Mouse (Mus musculus): Measurements from ENCODE around the gene Cetn4.

The Cetn4 gene

GRCm38 (mm10) chr3:37299470-37299869 lies 13.0 kb downstream of the Cetn4 start:
- no peak for DNase-seq

DNA sequence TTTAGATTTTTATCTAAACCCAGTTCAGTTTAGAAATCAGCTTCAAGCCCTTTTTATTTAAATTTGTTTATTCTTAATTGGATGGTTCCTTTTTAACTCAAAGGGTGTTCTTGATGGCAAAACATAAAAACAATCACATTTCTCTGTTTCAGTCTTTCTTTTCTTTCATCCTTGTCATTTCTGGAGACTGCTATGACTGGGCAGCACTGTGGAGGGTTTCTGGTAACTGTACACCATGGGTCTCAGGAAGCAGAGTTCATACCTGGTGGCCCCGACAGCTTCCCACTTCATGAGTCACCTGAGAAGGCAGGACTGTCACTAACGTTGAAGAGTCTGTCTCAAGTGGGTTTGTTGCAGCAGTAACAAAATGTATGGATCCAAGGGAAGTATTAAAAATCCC lies 19.9 kb downstream of the Cetn4 start:
- DNase-seq, result no peak

GRCm38 (mm10) chr3:37291929-37292328 lies 20.6 kb downstream of the Cetn4 start:
- DNase-seq, result no peak

GRCm38 (mm10) chr3:37290881-37291541 lies 21.5 kb downstream of the Cetn4 start:
- no peak for DNase-seq

DNA sequence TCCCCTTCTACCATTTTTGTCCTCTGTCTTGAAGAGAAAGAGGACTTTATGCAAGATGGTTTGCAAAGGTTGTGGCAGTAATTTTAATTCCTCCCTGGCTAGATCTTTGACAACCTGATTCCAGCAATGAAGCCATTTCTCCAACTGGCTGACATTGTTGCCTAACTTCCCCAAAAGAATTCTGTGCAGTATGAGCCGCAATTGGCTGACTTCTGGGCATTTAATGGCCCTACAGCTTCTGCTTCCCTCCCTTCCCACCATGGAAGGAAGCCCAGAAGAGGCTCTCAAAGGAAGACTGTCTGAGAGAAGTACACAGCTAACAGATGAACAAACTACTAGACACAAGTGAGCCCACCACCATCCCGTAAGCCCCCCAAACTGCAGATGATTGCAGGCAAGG lies 23.3 kb downstream of the Cetn4 start:
- DNase-seq, result no peak

DNA sequence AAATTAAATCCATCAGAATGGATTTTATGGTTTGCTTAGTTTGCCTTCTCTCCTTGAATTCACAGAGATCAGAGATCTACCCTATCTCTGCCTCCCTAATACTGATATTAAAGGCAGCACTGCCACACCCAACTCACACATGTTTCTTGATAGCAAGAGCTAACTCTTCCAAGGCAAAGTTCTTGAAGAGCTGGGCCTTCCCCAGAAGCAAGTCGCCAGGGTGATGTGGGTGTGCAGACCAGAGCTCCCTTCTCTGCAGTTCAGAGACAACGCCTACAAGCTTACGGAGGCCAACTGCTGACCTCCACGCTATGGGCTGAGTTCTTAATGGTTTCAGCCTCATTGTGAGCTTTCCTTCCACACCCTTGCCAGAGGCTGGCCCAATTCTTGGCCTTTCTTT lies 29.3 kb downstream of the Cetn4 start:
- no peak for DNase-seq

- no peak for DNase-seq
Measured at GRCm38 (mm10) chr3:37282299-37282922, 30.1 kb downstream of the Cetn4 start.

DNA sequence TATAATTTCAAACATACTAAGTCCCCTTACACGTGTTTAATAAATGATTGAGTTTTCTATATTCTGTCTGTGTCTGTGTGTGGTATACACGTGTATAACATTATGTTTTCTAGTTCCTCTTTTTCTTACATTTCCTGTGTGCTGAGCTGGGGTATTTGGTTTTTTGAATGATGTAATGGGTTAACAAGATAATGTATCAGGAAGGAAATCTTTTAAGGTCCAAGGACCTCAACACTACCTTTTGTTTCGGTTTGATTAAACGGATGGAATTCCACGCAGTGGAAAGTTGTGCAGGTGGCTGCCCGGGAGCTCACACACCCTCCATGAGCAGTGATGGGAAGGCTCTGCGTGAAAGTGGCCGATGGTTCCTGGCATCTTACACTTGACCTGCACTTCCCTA lies 31.6 kb downstream of the Cetn4 start:
- DNase-seq, result no peak

- no peak for DNase-seq
Measured at GRCm38 (mm10) chr3:37280221-37280620, 32.3 kb downstream of the Cetn4 start.

DNA sequence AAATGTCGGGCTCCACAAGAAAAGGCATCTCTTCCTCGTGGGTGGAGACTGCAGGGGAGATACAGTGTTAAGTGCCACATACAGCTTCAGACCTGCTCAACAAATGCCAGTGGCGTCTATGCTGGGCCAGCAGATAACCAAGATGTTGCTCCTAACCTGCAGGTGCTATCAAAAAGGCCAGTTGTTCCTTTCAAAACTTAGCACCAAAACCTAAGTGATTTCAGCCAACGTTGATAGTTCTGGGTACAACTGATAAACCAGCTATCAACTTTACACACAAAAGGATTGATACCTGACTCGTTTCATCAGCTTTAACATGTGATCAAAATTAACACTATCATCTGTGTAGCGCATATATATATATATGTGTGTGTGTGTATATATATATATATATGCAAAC lies 37.8 kb downstream of the Cetn4 start:
- no peak for DNase-seq

- no peak for DNase-seq
Measured at GRCm38 (mm10) chr3:37273092-37273491, 39.4 kb downstream of the Cetn4 start.

DNA sequence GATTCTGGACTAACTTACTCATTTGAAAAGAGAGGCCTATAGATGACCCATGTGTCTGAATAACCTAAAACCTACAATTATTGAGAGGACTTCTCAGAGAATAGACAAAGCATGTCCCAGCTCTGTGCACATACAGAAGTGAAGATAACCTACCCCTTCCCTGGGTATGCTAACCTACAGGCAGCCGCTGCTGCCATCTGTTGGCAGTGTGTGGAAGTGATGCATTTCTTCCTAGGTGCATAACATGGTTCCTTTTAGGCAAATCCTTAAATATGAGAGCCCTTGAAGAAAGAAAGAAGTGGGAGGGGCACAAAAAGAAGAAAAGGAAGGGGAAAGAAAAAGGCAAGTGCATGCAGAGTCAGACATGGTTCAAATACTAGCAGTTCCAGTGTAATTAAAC lies 41.3 kb downstream of the Cetn4 start:
- peak; percentile 34 to 64 for DNase-seq

DNA sequence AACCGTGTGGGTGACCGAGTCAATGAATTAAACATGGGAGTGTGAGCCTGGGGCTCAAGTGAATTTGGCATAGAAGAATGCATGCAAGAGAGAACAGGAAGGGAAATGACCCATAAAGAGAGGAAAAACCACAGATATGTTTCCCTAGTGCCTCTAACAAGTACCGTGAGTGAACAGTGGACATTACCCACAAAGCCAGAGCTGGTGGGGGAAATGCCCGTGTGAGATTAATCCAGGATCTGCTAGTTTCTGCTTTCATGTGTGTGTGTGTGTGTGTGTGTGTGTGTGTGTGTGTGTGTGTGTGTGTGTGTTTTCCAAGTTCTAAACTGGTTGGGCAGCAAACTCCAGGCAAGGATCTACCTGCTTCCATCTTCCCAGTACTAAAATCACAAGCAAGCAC lies 42.6 kb downstream of the Cetn4 start:
- DNase-seq, result no peak

- no peak for DNase-seq
Measured at GRCm38 (mm10) chr3:37268338-37268737, 44.2 kb downstream of the Cetn4 start.

DNA sequence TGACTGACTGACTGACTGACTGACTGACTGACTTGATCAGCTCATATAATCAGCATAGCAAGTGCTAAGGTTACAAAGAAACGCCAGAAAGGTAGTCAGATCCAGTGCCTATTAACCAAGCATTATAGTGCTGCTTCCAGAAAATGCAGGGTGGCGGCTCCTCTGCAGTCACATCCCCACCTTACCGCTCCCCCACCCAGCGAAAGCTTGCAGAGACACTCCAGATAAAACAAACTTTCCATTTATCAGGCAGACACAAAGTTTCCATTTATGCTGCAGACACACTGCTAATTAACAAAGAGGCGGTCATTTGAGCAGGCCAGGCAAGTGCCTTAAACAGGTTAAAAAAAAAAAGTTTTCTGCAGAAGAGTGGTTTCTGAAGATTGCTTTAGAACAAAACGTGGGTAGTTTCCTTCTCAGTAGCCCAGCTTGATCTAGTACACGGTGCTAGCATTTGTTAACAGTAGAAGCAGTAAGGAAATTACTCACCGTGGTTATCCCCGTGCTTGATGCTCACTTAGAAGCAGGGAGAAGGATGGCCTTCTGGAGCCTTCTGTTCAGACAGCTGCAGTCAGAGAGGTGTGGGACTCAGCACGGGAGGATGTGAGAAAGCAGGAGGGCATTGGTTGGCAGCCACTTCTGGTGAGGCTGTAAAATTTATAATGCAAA lies 53.0 kb downstream of the Cetn4 start:
- no peak for DNase-seq

DNA sequence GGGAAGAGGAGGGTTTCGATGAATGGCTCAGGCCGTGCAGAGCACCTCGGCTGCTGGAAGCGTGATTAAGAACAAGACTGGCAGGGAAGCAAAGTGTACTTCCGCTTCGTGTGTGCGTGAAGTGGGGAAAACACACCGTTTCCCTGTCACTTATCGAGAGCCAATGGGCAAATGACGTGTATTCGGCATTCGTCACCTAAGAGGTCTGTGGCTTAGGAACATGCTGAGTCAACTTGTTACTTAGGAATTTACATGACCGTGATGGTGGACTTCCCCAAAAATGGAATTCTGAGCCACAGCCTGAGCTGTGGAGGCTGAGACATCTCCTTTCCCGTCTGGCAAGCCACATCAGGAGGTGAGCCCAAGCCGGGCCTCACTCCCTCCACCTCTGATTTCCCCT lies 54.7 kb downstream of the Cetn4 start:
- no peak for DNase-seq
